Mouse (Mus musculus): ENCODE results near the gene Hdgf.

The Hdgf gene

DNA sequence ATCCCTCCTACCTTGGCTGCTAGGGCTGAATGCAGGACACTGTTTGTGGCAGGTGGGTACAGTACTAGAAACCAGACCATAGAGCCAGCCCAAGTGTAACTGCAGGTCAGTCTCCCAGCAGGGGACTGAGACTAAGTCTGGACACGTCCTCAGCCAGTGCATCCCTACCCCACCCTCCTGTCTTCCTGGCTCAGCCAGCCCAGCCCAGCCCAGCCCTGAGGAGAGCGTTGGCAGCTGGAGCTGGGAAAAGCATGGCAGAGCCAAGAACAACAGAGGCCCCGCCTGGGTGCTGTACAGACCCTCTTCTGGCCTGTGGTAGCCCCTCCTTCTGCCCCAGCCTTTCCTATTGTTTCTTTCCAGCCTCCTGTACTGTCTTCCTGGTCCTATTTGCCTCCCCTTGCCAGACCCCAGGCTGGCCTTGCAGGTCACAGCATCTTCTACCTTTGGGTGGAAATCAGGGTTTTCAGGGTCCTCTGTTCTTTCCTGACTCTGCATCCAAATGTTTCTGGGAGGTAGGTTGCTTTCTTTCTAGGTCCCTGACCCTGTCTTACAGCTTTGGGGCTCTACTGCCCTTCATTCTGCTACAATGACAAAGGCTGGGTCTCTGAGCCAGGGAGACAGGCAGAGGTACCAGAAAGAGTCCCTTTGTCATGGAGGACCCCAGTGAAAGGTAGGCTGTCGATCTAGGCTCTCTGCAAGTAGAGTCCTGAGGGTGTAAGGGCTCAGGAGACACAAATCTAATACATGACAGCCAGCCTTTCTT lies 38.9 kb downstream of the Hdgf start:
- DNase-seq (ENCODE audit: low spot score in 2 of 2): no peak

DNA sequence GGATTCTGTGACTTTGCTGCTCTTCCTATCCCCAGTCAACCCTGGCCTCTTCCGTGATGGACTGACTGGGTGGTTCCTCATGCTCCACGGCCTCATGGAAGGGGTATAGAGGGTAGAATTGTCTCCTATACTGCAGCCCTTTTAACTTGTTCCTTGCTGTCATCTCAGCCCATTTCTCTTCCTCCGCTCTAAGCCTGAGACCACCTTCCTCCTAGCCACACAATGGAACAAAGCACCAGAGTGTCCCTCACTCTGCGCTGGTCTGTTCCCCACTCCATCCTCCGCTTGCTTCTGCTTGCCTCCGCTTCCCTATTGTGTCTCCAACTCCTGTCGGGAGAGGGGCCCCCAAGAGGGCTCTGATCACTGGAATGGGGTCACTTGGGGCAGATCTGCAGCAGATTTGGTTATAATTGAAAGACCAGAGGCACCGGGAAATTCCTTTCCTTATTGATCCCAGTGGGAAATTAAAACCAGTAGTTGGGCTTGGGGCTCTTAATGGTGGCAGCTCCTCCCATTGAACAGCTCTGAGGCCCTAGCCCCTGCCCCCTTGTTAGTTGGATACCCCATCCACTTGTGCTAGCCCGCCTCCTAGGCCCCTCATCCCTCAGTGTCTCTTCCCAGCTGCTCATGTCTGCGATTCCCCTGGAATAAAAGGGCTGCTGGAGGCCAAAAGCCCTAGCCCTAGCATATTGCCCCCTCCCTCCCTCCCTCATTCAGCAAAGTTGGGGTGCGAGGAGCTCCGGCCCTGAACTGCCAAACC lies 39.8 kb downstream of the Hdgf start:
- no peak for DNase-seq (ENCODE audit: low spot score in 2 of 2)

DNA sequence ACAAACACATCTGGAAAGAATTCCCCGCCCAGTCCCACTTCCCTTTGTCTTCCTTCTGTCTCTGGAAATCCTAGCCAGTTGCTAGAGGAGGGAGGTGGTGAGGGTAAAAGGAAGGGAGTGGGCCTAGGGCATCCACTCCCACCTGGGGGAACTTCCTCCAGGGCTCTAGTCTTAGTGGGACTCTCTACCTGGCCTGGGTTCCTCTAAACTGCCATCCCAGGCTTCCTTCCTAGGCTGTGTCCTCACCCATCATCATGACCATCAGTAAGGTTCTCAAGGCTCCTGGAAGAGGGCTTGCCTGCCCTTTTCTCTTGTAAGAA lies 40.4 kb downstream of the Hdgf start:
- DNase-seq (ENCODE audit: low spot score in 2 of 2): no peak

DNA sequence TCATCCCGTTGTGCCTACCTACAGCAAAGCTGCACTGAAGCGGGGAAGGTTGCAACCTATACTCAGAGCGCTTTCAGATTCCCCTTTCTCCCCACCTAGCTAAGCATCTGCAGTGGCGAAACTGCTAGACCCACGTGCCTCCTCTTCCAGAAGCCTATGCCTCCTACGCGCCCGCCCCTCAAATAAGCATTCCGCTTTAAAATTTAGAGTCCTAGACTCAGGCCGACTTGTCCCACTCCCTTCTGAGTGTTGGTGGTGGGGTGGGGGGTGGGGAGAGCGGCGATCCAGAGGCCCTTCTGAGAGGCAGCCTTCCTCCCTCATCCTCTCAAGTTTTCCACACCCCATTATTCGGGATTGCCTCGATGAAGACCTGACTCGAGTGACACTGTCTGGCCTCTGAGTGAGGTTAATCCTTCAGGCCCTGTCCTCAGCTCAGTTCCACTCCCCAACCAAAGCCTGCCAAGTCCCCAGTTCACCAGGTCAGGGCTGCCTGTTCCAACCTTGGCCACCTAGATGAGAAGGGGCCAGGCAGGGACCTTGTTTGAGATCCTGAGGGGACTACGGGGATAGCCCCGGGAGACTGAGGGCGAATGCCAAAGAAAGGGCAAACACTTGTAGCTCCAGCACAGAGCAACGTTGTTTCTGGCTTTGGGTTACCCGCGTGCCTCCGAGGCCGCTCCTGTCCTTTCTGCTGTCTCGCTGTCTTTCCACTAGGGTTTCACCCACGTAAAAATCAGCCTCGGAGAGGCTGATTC lies 41.1 kb downstream of the Hdgf start:
- DNase-seq (ENCODE audit: low spot score in 2 of 2): no peak

DNA sequence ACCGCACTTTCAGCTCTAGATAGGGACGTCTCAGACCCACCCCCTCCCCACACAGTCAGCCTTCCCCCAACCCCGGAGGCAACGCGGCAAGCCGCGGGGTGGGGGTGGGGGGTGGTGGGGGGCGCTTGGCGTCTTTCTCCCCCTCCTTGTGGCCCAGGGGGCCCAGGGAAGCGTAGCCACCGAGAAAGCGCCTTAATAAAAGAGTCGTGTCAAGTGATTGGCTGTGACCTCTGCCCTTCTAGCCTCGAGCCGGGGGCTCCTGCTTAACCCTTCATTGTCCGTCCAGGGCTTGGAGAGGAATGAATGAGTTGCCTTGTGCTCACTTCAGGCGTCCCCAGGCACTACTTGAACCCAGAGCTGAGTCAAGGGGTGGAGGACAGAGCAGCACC lies 41.7 kb downstream of the Hdgf start:
- DNase-seq (ENCODE audit: low spot score in 2 of 2): no peak

DNA sequence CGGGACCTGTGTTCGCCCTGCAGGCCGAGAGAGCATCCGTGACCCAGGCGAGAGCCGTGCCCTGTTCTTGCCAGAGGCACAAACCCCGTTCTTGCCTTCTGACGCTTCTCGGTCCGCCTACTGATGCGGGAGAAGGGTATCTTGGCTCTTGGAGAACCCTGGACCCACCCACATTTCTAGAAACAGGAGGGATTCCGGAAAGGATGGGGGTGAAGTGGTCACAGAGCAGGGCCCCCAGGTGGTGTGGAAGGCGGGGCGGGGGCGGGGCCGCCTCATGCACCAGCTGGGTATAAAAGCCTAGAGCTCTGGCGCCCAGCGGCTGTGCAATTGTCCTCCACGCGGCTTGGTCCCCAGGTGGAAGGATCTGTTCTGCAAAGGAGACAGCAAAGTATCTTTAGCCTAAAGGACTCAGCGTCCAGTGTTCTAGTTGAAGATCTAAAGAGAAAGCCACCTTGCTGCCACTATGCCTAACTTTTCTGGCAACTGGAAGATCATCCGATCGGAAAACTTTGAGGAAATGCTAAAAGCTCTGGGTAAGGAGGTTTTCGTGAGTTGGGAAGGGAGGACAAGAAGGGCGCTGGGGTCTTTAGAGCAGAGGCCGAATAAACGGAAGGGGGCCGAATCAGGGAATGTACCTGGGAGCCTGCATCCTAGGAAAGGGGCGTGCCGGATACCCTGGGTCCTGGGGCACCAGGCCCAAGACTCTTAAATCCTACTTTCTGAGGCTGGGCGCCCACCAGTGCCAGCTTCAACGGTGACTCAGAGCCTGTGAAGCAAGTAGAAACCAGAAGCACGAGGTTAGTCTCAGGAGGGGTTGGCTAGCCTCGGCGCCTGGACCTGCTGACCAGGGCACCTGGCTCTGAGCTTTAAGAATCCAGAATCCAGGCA lies 42.5 kb downstream of the Hdgf start, which contains the start of gene Crabp2:
TSS of gene Crabp2 (plus strand) at position 289 of the 888 bp plus-strand sequence.
- DNase-seq (ENCODE audit: low spot score in 2 of 2): no peak

DNA sequence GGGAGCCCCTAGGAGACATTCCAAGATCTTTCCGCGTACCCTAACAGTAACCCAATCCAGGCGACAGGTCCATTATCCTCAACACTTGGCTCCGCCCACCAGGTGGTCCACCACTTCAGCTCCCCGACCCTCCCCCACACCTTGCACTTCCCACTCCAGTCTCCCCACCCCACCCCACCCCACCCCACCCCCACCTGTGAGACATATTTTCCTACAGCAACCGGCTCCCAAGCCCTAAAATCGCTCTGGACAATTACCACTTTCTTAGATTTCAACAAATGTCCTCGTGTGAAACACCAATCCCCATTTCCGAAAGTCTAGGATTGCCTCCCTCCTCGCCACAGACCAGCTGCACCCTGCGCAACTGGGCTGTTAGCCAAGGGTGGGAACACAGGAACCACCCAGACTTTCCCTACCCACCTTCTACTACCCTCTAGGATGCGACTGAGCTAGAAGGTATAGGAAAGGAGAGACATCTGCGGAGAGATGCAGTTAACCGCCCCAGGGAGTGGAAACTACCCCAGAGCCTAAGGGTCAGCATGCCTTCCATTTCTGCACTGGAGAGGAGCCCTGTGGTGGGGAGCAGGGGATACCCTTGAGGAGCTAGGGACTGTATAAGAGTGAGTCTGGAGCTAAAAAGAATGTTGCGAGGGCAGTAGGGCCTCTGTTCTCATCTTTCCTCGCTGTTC lies 43.3 kb downstream of the Hdgf start:
- DNase-seq (ENCODE audit: low spot score in 2 of 2): no peak

DNA sequence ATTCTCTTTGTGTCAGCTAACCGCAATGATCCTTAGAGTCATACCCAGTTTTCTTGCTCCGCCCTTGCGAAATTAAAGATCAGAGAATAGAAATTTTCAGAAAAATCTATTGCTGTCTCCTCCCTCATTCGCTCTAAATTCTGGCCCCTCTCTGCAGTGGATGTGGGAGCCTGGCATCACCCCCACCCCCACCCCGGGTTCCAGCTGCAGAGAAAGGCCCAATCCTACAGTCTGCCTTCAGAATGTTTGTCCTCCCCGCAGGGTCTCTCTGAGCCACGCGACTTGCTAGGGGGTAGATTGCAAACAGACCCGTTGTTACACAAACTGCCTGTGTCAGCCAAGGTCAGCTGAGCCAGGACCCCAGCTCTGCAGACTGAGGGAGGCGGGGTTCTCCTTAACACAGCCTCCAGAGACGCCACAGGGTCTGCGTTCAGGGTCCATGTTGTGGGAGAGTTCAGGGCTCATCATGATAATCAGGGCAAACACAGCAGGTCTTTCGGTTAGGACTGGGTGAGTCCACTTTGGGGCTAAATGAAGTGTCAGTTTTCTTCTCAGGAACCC lies 43.9 kb downstream of the Hdgf start:
- DNase-seq (ENCODE audit: low spot score in 2 of 2): no peak

DNA sequence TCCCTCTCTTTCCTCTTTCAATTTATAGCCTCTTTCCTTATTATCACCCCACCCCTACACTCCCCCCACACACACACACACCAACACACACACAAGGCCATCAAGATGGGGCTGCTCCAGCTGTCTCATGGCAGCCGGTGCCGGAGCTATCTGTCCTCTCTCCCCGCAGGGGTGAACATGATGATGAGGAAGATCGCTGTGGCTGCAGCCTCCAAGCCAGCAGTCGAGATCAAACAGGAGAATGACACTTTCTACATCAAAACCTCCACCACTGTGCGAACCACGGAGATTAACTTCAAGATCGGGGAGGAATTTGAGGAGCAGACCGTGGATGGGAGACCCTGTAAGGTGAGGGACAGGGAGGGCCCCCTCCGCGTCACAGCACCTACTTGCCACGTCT lies 45.8 kb downstream of the Hdgf start:
- no peak for DNase-seq (ENCODE audit: low spot score in 2 of 2)

DNA sequence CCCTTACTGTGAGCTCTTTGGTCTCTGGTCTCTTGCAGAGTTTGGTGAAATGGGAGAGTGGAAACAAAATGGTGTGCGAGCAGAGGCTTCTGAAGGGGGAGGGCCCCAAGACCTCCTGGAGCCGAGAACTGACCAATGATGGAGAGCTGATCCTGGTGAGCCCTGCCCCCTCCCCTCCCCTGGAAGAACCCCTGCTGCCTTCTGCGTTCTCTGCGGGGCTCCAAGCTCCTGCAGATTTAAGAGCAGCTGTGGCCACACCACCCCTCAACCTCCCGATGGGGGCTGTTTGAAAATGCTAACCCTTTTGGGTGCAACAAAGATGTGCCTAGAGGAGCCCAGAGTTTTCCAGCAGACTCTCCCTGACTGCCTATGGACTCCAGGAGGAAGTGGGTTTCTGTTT lies 46.3 kb downstream of the Hdgf start:
- DNase-seq (ENCODE audit: low spot score in 2 of 2): no peak

DNA sequence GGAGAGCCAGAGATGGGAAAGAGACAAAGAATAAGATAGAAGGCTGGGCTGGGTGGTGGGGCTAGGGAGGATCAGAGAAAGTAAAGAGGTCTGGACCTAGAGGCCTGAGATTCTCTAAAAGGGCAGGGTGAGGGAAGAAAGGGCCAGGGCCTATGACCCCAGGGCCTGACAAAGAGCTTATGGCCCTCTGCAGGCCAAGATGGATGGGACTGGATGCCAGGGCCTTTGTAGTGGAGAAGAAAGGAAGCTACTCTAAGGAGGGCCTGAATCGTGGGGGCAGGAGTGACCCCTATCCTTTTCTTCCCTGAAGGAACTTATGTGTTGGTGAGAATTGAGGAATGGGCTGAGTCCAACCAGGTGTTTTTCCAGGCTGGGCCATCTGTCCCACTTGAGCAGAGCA lies 51.9 kb downstream of the Hdgf start:
- DNase-seq (ENCODE audit: low spot score in 2 of 2): no peak

DNA sequence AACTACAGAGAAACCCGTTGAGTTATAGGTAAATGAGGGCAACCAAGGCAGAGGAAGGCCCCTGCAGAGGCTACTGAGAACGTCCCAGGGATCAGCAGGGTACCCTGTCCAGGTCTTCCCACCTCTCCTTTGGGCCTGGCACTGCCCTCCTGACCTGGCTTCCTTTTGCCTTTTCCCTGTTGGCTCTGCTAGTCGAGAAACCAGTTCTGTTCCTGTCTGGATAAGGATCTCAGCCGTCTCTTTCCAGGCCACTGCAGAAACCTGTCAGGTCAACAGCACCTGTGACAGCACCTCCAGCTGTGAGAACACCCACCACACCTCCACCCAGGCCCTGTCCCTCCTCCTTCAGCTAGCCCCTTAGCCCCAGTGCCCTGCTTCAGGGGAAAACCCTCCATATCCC lies 52.4 kb downstream of the Hdgf start:
- no peak for DNase-seq (ENCODE audit: low spot score in 2 of 2)

DNA sequence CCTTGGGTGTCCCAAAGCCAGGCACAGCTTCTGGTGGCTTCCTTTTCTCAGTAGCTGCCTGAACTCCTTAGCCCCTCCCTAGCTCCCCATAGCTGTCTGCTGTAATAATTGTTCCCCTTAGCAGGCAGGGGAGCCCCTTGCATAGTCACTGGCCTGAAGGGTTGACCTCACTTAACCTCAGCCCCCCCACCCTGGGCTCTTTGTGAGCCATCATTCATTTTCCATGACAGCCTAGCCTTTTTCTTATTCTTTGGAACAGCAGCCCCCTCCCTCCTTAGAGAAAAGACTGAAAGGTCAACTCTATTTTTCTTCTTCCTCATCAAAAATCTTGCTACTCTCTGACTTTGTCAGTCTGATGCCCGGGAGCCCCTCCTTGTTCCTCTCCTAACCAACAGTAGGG lies 52.8 kb downstream of the Hdgf start:
- no peak for DNase-seq (ENCODE audit: low spot score in 2 of 2)

DNA sequence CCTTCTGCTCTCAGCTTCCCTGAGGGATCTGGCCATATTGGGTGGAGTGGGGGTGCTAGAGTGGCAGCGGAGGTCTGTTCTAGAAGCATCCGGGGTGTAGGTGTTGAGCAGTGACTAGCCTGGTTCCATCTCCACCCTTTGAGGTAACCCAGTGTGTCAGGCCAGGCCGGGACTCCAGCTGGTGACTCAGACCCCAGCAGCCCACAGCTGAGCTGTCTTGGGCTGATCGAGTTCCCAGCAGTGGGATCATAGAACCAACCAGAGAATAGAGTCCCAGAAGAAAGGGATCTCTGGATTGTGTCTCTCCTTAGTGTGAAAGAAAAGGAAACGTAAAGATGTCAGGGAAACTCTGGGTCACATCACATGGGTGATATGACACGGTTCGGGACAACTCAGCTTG lies 53.2 kb downstream of the Hdgf start:
- no peak for DNase-seq (ENCODE audit: low spot score in 2 of 2)

DNA sequence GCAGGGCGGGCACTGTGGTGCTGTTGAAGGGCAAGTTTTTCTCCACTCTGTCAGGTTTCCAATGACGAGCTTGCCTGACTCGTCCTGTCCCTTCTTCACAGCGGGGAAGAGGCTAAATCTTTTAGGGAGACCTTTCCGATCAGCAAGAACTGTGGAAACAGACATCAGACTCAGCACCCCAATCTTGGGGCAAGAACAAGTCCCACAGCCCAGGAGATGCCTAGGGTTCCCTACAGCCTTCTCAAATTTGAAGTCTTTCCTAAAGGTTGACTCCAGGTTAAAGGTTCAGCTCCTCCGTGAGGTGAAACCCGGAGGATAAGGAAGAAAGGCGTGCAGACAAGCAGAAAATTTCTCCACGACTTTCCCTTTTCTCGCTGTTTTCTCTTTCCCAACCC lies 54.1 kb downstream of the Hdgf start:
- no peak for DNase-seq (ENCODE audit: low spot score in 2 of 2)

DNA sequence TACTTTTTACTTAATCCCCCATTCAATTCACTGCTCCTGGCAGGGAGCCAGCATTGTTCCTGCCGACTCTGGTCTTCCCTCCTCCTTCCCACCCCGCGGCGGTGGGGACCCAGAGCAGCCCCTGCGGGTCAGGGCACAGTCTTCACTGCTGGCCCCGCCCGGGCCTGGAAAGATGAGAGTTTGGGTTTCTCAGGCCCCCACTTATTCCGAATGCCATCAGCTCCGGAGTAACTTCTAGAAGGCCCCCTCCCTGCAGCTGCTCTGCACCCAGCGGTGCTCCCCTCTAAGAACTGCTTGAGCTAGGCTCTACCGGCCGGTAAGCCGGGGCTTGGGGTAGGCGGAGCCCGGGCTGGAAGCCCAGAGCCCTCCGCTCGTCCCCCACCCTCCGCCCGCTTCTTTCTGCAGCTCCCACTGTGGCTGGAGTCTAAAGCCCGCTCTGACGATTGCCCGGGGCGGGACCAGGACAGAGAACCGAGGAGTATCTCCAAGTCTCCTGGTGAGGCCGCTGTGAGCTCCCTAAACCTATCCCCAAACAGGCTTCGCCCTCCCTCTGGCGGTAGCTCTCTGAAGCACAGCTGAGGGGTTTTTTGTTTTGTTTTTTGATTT lies 54.6 kb downstream of the Hdgf start:
- peak; percentile 75 for DNase-seq (ENCODE audit: low spot score in 2 of 2)

All from right cerebral cortex, adult 2 months (tissue).